Mouse (Mus musculus): ENCODE data around the gene Abhd5. TPM values are rescaled to one million over a fixed set of nuclear protein-coding genes. Genes with fewer than 3 reads are reported as not detected.
A peak's percentile ranks its signal among the peaks of the same experiment; 100 is the strongest.

The Abhd5 gene
- polyA plus RNA-seq, 1 experiment from 2014 or later = 50.8 TPM

- no peak for TF ChIP-seq CTCF (IDR thresholded peaks at IDR 0.05; ENCODE audit: low read depth)
- 89% methylated on average over 1 of the region's 1 CpGs for WGBS
- Histone ChIP-seq H3K4me2 (replicated peaks; ENCODE audit: low read depth) (no peak overlapping the region), H3K9ac (ENCODE audit: low read depth, low read length) (no peak overlapping the region), H3K9me3 (ENCODE audit: control insufficient read depth) (no peaks in the 10 kb centered on the region), H3K4me3 (ENCODE audit: low read depth, low read length) (no peak overlapping the region), H3K27ac (ENCODE audit: low read depth, low read length) (no peak overlapping the region), H3K36me3 (ENCODE audit: control insufficient read depth, insufficient read depth) (no peaks in the 10 kb centered on the region), H3K4me1 (replicated peaks; ENCODE audit: control insufficient read depth, insufficient read depth, low read length) (no peaks in the 10 kb centered on the region), H3K27me3 (replicated peaks; ENCODE audit: control insufficient read depth, insufficient read depth, low read length) (no peaks in the 10 kb centered on the region)
- ATAC-seq = no peak
These were observed 63.2 kb downstream of the Abhd5 start for GRCm38 (mm10) chr9:122414648-122415047.

GRCm38 (mm10) chr9:122415056-122415775, 63.8 kb downstream of the Abhd5 start:
- no peaks in the 10 kb centered on the region for H3K27me3 ChIP-seq (replicated peaks; ENCODE audit: control insufficient read depth, insufficient read depth, low read length)
- no peak overlapping the region for H3K9ac ChIP-seq (ENCODE audit: low read depth, low read length)
- no peaks in the 10 kb centered on the region for H3K4me1 ChIP-seq (replicated peaks; ENCODE audit: control insufficient read depth, insufficient read depth, low read length)
- no peak overlapping the region for H3K4me3 ChIP-seq (ENCODE audit: low read depth, low read length)
- no peak overlapping the region for H3K4me2 ChIP-seq (replicated peaks; ENCODE audit: low read depth)
- H3K9me3 ChIP-seq (ENCODE audit: control insufficient read depth) = no peaks in the 10 kb centered on the region
- no peak for TF ChIP-seq CTCF (IDR thresholded peaks at IDR 0.05; ENCODE audit: low read depth)
- ATAC-seq = no peak
- H3K36me3 ChIP-seq (ENCODE audit: control insufficient read depth, insufficient read depth) = no peaks in the 10 kb centered on the region
- WGBS = 74% methylated on average over 8 of the region's 8 CpGs
- no peak overlapping the region for H3K27ac ChIP-seq (ENCODE audit: low read depth, low read length)

- H3K4me2 ChIP-seq (replicated peaks; ENCODE audit: low read depth) = no peak overlapping the region
- H3K27me3 ChIP-seq (replicated peaks; ENCODE audit: control insufficient read depth, insufficient read depth, low read length) = no peaks in the 10 kb centered on the region
- 62% methylated on average over 2 of the region's 2 CpGs for WGBS
These were observed 65.2 kb downstream of the Abhd5 start for GRCm38 (mm10) chr9:122416617-122417016.

GRCm38 (mm10) chr9:122420195-122420756, 68.9 kb downstream of the Abhd5 start:
- Histone ChIP-seq H3K27ac (ENCODE audit: low read depth, low read length) (no peak overlapping the region), H3K9ac (ENCODE audit: low read depth, low read length) (no peak overlapping the region), H3K27me3 (replicated peaks; ENCODE audit: control insufficient read depth, insufficient read depth, low read length) (no peaks in the 10 kb centered on the region; the same call in 1 of the 2 replicates), H3K4me1 (replicated peaks; ENCODE audit: control insufficient read depth, insufficient read depth, low read length) (no peaks in the 10 kb centered on the region), H3K4me3 (ENCODE audit: low read depth, low read length) (no peak overlapping the region), H3K4me2 (replicated peaks; ENCODE audit: low read depth) (no peak overlapping the region), H3K36me3 (ENCODE audit: control insufficient read depth, insufficient read depth) (no peaks in the 10 kb centered on the region), H3K9me3 (ENCODE audit: control insufficient read depth) (no peaks in the 10 kb centered on the region)
- 75% methylated on average over 5 of the region's 5 CpGs for WGBS
- no peak for TF ChIP-seq CTCF (IDR thresholded peaks at IDR 0.05; ENCODE audit: low read depth)
- no peak for ATAC-seq

More at GRCm38 (mm10) chr9:122416617-122417016, 65.2 kb downstream of the Abhd5 start:
- no peak for TF ChIP-seq CTCF (IDR thresholded peaks at IDR 0.05; ENCODE audit: low read depth)
- H3K27ac ChIP-seq (ENCODE audit: low read depth, low read length) = no peak overlapping the region
- no peaks in the 10 kb centered on the region for H3K9me3 ChIP-seq (ENCODE audit: control insufficient read depth)
- no peak overlapping the region for H3K4me3 ChIP-seq (ENCODE audit: low read depth, low read length)
- H3K4me1 ChIP-seq (replicated peaks; ENCODE audit: control insufficient read depth, insufficient read depth, low read length) = no peaks in the 10 kb centered on the region
- no peak overlapping the region for H3K9ac ChIP-seq (ENCODE audit: low read depth, low read length)
- no peaks in the 10 kb centered on the region for H3K36me3 ChIP-seq (ENCODE audit: control insufficient read depth, insufficient read depth)
- ATAC-seq = no peak

GRCm38 (mm10) chr9:122420772-122421764, 69.7 kb downstream of the Abhd5 start:
- Histone ChIP-seq H3K4me3 (ENCODE audit: low read depth, low read length) (no peak overlapping the region), H3K9ac (ENCODE audit: low read depth, low read length) (no peak overlapping the region), H3K27ac (ENCODE audit: low read depth, low read length) (no peak overlapping the region), H3K9me3 (ENCODE audit: control insufficient read depth) (no peaks in the 10 kb centered on the region), H3K4me1 (replicated peaks; ENCODE audit: control insufficient read depth, insufficient read depth, low read length) (no peaks in the 10 kb centered on the region), H3K27me3 (replicated peaks; ENCODE audit: control insufficient read depth, insufficient read depth, low read length) (no peaks in the 10 kb centered on the region; the same call in 1 of the 2 replicates), H3K4me2 (replicated peaks; ENCODE audit: low read depth) (no peak overlapping the region), H3K36me3 (ENCODE audit: control insufficient read depth, insufficient read depth) (no peaks in the 10 kb centered on the region)
- 24% methylated on average over 13 of the region's 13 CpGs for WGBS
- TF ChIP-seq CTCF (IDR thresholded peaks at IDR 0.05; ENCODE audit: low read depth) = peak; percentile 96
- ATAC-seq = 0 out of 2 replicates have a peak, but pooled peaks have one; percentile 31

GRCm38 (mm10) chr9:122421911-122422310, 70.5 kb downstream of the Abhd5 start:
- no peaks in the 10 kb centered on the region; the same call in 1 of the 2 replicates for H3K27me3 ChIP-seq (replicated peaks; ENCODE audit: control insufficient read depth, insufficient read depth, low read length)
- H3K9ac ChIP-seq (ENCODE audit: low read depth, low read length) = no peak overlapping the region
- ATAC-seq = no peak
- no peak overlapping the region for H3K4me2 ChIP-seq (replicated peaks; ENCODE audit: low read depth)
- 77% methylated on average over 8 of the region's 8 CpGs for WGBS
- H3K27ac ChIP-seq (ENCODE audit: low read depth, low read length) = no peak overlapping the region
- H3K9me3 ChIP-seq (ENCODE audit: control insufficient read depth) = no peaks in the 10 kb centered on the region
- no peaks in the 10 kb centered on the region for H3K36me3 ChIP-seq (ENCODE audit: control insufficient read depth, insufficient read depth)
- no peak overlapping the region for H3K4me3 ChIP-seq (ENCODE audit: low read depth, low read length)
- TF ChIP-seq CTCF (IDR thresholded peaks at IDR 0.05; ENCODE audit: low read depth) = no peak
- H3K4me1 ChIP-seq (replicated peaks; ENCODE audit: control insufficient read depth, insufficient read depth, low read length) = no peaks in the 10 kb centered on the region
